14 mouse cellular contexts compared by ENCODE assay signal in the genomic region with DNA sequence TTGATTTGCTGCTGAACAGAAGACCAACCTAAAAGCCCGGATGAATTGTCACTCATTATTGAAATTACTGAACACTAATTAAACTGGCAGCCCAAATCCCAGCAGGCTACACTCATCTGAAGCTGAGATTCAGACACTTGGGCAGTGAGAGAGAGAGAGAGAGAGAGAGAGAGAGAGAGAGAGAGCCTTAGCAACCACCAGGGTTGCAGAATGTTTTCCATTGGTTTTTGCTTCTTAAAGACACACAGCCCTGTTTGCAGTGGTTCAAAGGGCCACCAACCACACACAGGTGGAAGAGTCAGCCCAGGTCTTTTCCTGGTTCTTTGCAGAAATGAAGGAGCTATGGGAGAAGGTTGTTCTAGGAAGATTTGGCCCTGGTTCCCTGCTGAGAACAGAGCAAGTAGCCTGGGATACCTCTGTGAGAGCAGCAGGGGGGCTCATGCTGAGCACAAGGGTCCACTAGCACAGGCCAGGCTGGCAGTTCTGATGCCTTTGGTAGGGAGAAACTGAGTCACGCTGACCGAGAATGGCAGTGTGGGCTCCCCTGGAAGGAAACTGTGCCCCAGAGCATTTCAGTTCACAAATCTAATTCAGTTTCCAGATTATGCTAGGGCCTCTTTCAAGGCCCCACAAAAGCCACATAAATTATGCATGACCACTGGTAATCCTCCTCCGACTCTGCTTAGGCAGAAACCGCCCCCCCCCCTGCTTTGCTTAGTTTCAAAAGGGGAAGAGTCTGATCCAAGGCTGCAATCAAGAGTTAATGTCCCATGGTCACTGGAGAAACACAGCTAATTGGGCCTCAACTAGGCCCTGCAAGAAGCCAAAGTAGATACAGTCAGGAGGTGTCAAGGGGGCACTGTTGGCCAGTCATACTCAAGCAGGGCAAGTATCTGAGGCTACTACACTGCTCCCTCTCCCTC.
DNase-seq lines count a peak whose midpoint lies in the region; ATAC-seq lines count a peak whose summit lies in the region.
"Had no signal": no experiment of that assay in that cellular context is flagged by ENCODE, and none has a peak within 500 bp of the region (broad histone marks: within the 10 kb centered on the region; RNA-seq: fewer than 3 reads in every experiment).

No protein-coding gene starts in this region.

- peak overlapping the region; percentile 61 for H3K27ac ChIP-seq in kidney, embryonic 14.5 days (ENCODE audit: low read depth, low read length)
- H3K27ac ChIP-seq in forebrain, embryonic 12.5 days: peak overlapping the region; percentile 78
- peak overlapping the region; percentile 59 for H3K27ac ChIP-seq in intestine, embryonic 16.5 days (ENCODE audit: low read length)
- peak overlapping the region; percentile 49; the same call in 1 of the 2 replicates for H3K27ac ChIP-seq in neural tube, embryonic 14.5 days (ENCODE audit: low read depth, low read length)

- H3K9ac ChIP-seq in kidney, embryonic 14.5 days (ENCODE audit: low read depth, low read length): no peak overlapping the region
- H3K9ac ChIP-seq in forebrain, embryonic 12.5 days: peak overlapping the region; percentile 17; the same call in 1 of the 2 replicates
- no peak overlapping the region for H3K9ac ChIP-seq in intestine, embryonic 16.5 days (ENCODE audit: low read depth, low read length)
- H3K9ac ChIP-seq in neural tube, embryonic 14.5 days (replicated peaks; ENCODE audit: low read depth, low read length): no peak overlapping the region

- no peaks in the 10 kb centered on the region for H3K27me3 ChIP-seq in kidney, embryonic 14.5 days (ENCODE audit: control insufficient read depth, insufficient read depth, low read length)
- peaks cover 57% of the 10 kb centered on the region for H3K27me3 ChIP-seq in forebrain, embryonic 12.5 days
- no peaks in the 10 kb centered on the region for H3K27me3 ChIP-seq in intestine, embryonic 16.5 days (replicated peaks; ENCODE audit: control insufficient read depth, insufficient read depth, low read length)
- no peaks in the 10 kb centered on the region for H3K27me3 ChIP-seq in neural tube, embryonic 14.5 days (ENCODE audit: control insufficient read depth, insufficient read depth, low read length)

- peak; percentile 73 for ATAC-seq in kidney, embryonic 14.5 days (ENCODE audit: low FRiP score, low TSS enrichment)
- ATAC-seq in forebrain, embryonic 12.5 days (ENCODE audit: low FRiP score): peak; percentile 81
- peak; percentile 50 for ATAC-seq in intestine, embryonic 16.5 days
- ATAC-seq in neural tube, embryonic 14.5 days (ENCODE audit: low read depth): peak; percentile 65
- ATAC-seq in erythroid progenitor cell, adult 5-6 weeks (replicated peaks; ENCODE audit: low FRiP score, poor library complexity, severe bottlenecking): no peak

- H3K4me3 ChIP-seq in kidney, embryonic 14.5 days (ENCODE audit: low read length): no peak overlapping the region
- H3K4me3 ChIP-seq in forebrain, embryonic 12.5 days (replicated peaks): no peak overlapping the region
- H3K4me3 ChIP-seq in intestine, embryonic 16.5 days (ENCODE audit: low read length): no peak overlapping the region
- H3K4me3 ChIP-seq in neural tube, embryonic 14.5 days (ENCODE audit: low read depth, low read length): no peak overlapping the region
- H3K4me3 ChIP-seq: erythroblast, embryonic 14.5 days; myocyte had no signal

- WGBS in kidney, embryonic 14.5 days: 23% methylated on average over 5 of the region's 5 CpGs
- 3% methylated on average over 5 of the region's 5 CpGs for WGBS in forebrain, embryonic 12.5 days
- WGBS in intestine, embryonic 16.5 days: 58% methylated on average over 5 of the region's 5 CpGs
- 22% methylated on average over 5 of the region's 5 CpGs for WGBS in neural tube, embryonic 14.5 days

- H3K4me2 ChIP-seq in kidney, embryonic 14.5 days (replicated peaks; ENCODE audit: low read depth, low read length): no peak overlapping the region
- H3K4me2 ChIP-seq in forebrain, embryonic 12.5 days: peak overlapping the region; percentile 21; the same call in 1 of the 2 replicates
- H3K4me2 ChIP-seq in intestine, embryonic 16.5 days (ENCODE audit: low read depth, low read length): peak overlapping the region; percentile 2; the same call in 1 of the 2 replicates
- no peak overlapping the region for H3K4me2 ChIP-seq in neural tube, embryonic 14.5 days (ENCODE audit: low read depth, low read length)

- H3K9me3 ChIP-seq in kidney, embryonic 14.5 days (ENCODE audit: control insufficient read depth, low read length): no peaks in the 10 kb centered on the region
- H3K9me3 ChIP-seq in forebrain, embryonic 12.5 days: no peaks in the 10 kb centered on the region
- H3K9me3 ChIP-seq in intestine, embryonic 16.5 days (ENCODE audit: control insufficient read depth, low read length): no peaks in the 10 kb centered on the region
- H3K9me3 ChIP-seq in neural tube, embryonic 14.5 days (ENCODE audit: control insufficient read depth, low read length): no peaks in the 10 kb centered on the region

- H3K36me3 ChIP-seq in kidney, embryonic 14.5 days (ENCODE audit: control insufficient read depth, insufficient read depth, low read length): no peaks in the 10 kb centered on the region
- no peaks in the 10 kb centered on the region for H3K36me3 ChIP-seq in forebrain, embryonic 12.5 days (replicated peaks)
- no peaks in the 10 kb centered on the region for H3K36me3 ChIP-seq in intestine, embryonic 16.5 days (ENCODE audit: control insufficient read depth, insufficient read depth, low read length)
- no peaks in the 10 kb centered on the region for H3K36me3 ChIP-seq in neural tube, embryonic 14.5 days (ENCODE audit: control insufficient read depth, insufficient read depth, low read length)

- no peak for DNase-seq in kidney, postnatal 36 days
- DNase-seq in gastrocnemius, postnatal 4 days (ENCODE audit: low spot score in 2 of 2): no peak
- DNase-seq in urinary bladder, postnatal 4 days (ENCODE audit: low spot score in 2 of 2): no peak
- DNase-seq: adrenal gland, postnatal 14 days; cerebellum, adult 2 months; lung, adult 2 months; thymus, adult 18-20 months had no signal

- H3K4me1 ChIP-seq in kidney, embryonic 14.5 days (ENCODE audit: control insufficient read depth, insufficient read depth, low read length): peaks cover 17% of the 10 kb centered on the region
- H3K4me1 ChIP-seq in forebrain, embryonic 12.5 days: peaks cover 33% of the 10 kb centered on the region
- peaks cover 4% of the 10 kb centered on the region for H3K4me1 ChIP-seq in intestine, embryonic 16.5 days (ENCODE audit: control insufficient read depth, insufficient read depth, low read length)
- H3K4me1 ChIP-seq in neural tube, embryonic 14.5 days (ENCODE audit: control insufficient read depth, insufficient read depth, low read length): peaks cover 13% of the 10 kb centered on the region

Comparison
In these comparisons a context has a peak if more than half of its experiments do, and no peak if none do; other contexts are left out.
1. H3K4me2 ChIP-seq: peak in forebrain, embryonic 12.5 days (single experiment) and intestine, embryonic 16.5 days (single experiment); none in kidney, embryonic 14.5 days (single experiment) and neural tube, embryonic 14.5 days (single experiment).
2. Peak in every context shown above with its lines, with median percentiles within 50 percentile points of each other: H3K27ac ChIP-seq.